Mouse (Mus musculus) embryonic facial prominence, embryonic 10.5 days (tissue): ENCODE results near the gene Acyp1. TPM values are rescaled to one million over a fixed set of nuclear protein-coding genes. Genes with fewer than 3 reads are reported as not detected.
A peak's percentile ranks its signal among the peaks of the same experiment; 100 is the strongest.
"Not testable (repeated sequence)": the region's sequence is repeated elsewhere in the genome, so short reads cannot be mapped to it uniquely, and the experiment has no call there.

Experiments
- DNase-seq: peaks from one replicate; pipeline ENCODE4 v3.0.0-alpha.2; 2017; ENCODE audit warnings: low spot score
- H3K27ac ChIP-seq: fragments of 300-500 bp; sonication (generic); replicated peaks from 2 replicates; pipeline ENCODE4 v1.5.1; 2016; ENCODE audit warnings: mild to moderate bottlenecking
- H3K27me3 ChIP-seq: fragments of 300-500 bp; sonication (generic); replicated peaks from 2 replicates; pipeline ENCODE4 v1.6.1; 2016; ENCODE audit warnings: low read depth, mild to moderate bottlenecking; ENCODE audit not compliant: poor library complexity, severe bottlenecking
- H3K36me3 ChIP-seq: fragments of 300-500 bp; sonication (generic); replicated peaks from 2 replicates; pipeline ENCODE4 v1.6.1; 2016; ENCODE audit warnings: mild to moderate bottlenecking, moderate library complexity
- H3K4me1 ChIP-seq: fragments of 300-500 bp; sonication (generic); 2 replicates; pipeline ENCODE4 v1.6.1; 2016
- H3K4me3 ChIP-seq: fragments of 300-500 bp; sonication (generic); 2 replicates; pipeline ENCODE4 v1.5.1; 2016; ENCODE audit warnings: mild to moderate bottlenecking, moderate library complexity
- H3K9me3 ChIP-seq: fragments of 300-500 bp; sonication (generic); 2 replicates; pipeline ENCODE4 v1.6.1; 2016; ENCODE audit warnings: mild to moderate bottlenecking
- WGBS: fragments of 180-500 bp; shearing (Covaris S2); methylation state at CpG from one replicate; pipeline ENCODE4 v1.1.7; 2016; 5-methylcytosine and 5-hydroxymethylcytosine counted together
- polyA plus RNA-seq: library from polyadenylated mRNA; unstranded; fragments of >200 nt; fragmentation: Nextera tagmentation; extraction: Ambion mirVana; gene quantifications from 2 replicates; pipeline ENCODE4 v1.2.1, GENCODE M21; 2016

The Acyp1 gene
- polyA plus RNA-seq, 1 experiment from 2014 or later, result 50.6 TPM

DNA sequence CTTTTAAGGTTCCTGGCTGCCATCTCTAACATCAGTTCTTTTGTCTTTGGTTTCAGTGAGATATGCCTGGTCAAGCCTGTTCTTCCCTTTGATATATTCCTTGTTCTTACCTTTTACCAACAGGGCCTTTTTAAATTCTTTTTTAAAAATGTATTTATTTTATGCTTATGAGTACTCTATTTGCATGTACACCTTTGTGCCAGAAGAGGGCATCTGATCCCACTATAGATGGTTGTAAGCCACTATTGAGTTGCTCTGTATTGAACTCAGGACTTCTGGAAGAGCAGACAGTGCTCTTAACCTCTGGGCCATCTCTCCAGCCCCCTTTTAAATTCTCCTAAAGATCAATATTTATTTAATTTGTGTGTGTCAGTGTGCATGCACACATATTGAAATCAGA is 4.7 kb upstream of the Acyp1 start:
- H3K9me3 ChIP-seq, result peaks cover 9% of the 10 kb centered on the region; the same call in 1 of the 2 replicates
- H3K27ac ChIP-seq, result no peak overlapping the region
- H3K36me3 ChIP-seq, result peaks cover 2% of the 10 kb centered on the region
- DNase-seq, result no peak
- no peak overlapping the region for H3K4me3 ChIP-seq
- H3K4me1 ChIP-seq, result peaks cover 22% of the 10 kb centered on the region
- H3K27me3 ChIP-seq, result peaks cover 24% of the 10 kb centered on the region

DNA sequence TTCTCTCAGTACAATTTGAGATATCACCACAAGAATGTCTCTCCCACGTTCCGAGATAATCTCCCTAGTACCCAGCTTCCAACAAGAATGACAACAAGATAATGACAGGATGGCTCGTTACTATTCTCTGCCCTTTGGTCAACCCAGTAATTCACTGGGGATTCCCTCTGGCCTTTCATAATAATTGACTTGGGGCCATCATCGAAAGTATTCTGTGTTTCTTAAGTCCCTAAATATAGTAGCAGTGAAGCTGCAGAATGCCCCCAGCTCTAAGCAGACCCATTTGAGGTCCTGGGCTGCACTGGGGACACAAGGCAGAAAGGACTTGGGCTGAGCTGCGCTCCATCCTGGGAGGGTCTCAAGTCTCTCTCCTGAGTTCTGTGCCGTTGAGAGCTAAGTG is 4.0 kb upstream of the Acyp1 start:
- Histone ChIP-seq H3K4me3 (no peak overlapping the region), H3K4me1 (peaks cover 22% of the 10 kb centered on the region), H3K27me3 (peaks cover 24% of the 10 kb centered on the region), H3K27ac (no peak overlapping the region), H3K36me3 (no peaks in the 10 kb centered on the region; the same call in 1 of the 2 replicates), H3K9me3 (peaks cover 9% of the 10 kb centered on the region; the same call in 1 of the 2 replicates)
- DNase-seq, result no peak
- WGBS, result 74% methylated on average over 6 of the region's 6 CpGs

DNA sequence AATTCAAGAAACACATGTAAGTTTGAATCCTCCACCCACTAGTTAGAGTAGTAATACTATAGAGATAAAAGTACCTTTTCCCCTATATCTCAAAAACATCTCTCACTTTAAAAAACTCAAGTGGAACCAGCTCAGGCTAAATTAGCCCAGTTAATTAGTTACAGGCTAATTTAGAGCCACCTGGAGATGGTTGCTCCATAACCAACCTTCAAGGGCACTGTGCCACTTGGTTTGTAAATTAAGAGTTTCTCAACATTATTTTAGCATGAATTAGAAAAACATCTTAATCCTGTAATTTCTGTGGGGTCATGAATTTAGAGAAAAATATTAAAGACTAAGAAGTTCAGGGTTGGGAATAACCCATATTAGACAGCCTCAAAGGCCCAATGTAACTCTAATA is 3.3 kb upstream of the Acyp1 start:
- Histone ChIP-seq H3K4me3 (no peak overlapping the region), H3K27ac (no peak overlapping the region), H3K9me3 (peaks cover 9% of the 10 kb centered on the region; the same call in 1 of the 2 replicates), H3K27me3 (peaks cover 24% of the 10 kb centered on the region), H3K4me1 (peaks cover 22% of the 10 kb centered on the region), H3K36me3 (no peaks in the 10 kb centered on the region; the same call in 1 of the 2 replicates)
- no peak for DNase-seq

DNA sequence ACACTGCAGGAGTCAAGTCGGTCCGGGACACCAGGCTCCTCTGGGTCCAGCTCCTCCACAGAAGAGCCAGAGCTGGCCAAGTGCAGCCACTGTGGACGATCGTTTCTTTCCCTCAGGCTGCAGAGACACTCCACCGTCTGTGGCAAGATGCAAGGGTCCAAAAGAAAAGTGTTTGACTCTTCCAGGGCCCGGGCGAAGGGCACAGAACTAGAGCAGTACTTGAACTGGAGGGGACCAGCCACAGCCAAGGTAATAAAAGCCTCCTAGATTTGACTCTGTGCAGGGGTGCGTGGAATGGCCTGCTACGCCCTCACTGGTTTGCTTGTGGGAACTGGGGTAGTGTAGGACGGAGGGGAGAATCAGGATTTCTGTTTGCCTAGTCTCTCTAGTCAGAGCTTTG is 2.4 kb upstream of the Acyp1 start:
- Histone ChIP-seq H3K27me3 (peaks cover 24% of the 10 kb centered on the region), H3K4me3 (no peak overlapping the region), H3K9me3 (peaks cover 9% of the 10 kb centered on the region; the same call in 1 of the 2 replicates), H3K36me3 (no peaks in the 10 kb centered on the region), H3K27ac (no peak overlapping the region), H3K4me1 (peaks cover 20% of the 10 kb centered on the region)
- DNase-seq, result no peak
- WGBS, result 80% methylated on average over 10 of the region's 10 CpGs

DNA sequence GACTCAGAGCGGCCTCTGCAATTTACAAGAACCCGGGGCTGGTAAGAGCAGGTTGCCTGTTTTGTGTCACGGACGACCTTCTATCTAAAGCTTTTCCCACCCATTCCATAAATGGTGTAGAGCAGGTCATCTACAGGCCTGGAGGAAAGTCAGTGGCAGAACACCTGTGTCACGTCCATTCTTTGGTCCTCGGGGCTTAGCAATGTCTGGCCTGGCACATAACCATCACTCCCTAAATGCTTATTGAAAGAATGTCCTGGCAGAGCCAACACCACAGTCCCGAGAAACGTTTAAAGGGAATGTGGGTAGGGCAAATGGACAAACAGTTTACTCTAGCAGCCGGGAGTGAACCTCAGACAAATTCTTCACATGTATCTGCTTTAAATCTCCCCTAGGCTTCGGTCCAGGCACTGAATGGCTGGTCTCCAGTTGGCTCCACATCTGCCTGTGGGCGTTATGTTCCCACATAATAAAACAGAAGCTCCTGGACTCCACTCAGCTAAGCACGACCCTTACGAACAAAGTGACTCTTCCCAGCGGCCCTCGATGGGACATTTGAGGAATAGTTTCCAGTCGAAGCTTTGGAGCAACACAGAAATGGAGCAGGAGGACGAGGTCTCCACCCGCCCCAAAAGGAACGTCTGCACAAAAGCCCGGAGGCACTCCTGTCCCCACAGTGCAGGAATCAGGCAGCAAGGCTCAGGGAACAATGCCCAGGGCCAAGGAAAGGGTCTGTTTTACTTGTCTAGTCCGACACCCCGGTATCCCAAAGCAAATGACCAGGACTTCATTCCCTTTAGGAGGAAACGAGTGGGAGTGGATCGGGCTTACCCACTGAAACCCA is 1.1 kb upstream of the Acyp1 start:
- Histone ChIP-seq H3K27ac (peak overlapping the region; percentile 80), H3K9me3 (peaks cover 2% of the 10 kb centered on the region; the same call in 1 of the 2 replicates), H3K4me1 (peaks cover 20% of the 10 kb centered on the region), H3K36me3 (no peaks in the 10 kb centered on the region), H3K4me3 (peak overlapping the region; percentile 65), H3K27me3 (peaks cover 24% of the 10 kb centered on the region)
- DNase-seq, result no peak
- WGBS, result 58% methylated on average over 24 of the region's 24 CpGs

DNA sequence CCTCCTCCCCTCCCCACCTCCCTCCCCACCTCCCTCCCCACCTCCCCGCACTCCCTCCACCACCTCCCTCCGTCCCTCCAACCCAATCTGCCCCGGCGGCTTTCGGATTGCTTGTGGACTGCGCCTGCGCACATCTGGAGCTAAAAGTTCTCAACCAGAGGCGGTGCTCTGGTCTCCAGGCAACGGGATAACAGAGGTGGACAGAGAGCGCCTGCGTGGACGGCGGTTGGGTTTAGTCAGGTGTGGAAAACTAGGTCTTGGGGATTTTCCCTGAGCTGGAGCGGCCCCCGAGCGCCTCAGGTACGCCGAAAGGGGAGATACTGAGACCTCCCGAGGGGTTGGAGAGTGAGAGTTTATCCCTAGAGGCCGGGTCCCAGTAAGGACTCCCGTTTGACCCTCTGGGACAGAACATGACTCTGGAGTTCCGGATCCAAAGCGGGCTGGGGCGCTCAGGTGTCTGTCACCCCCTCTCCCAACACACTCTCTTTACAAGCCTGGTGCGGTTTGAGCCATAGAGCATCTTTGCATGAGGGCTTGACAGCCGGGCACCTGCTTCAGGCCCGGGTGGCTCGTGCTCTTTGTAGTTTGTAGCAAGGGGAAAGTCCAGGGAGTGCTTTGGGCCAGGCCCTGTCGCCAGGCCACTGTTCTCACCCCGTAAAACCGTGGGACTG is 383 bp upstream of the Acyp1 start, which contains the start of gene Zc2hc1c:
TSS of gene Zc2hc1c (plus strand) at position 106 of the 671 bp plus-strand sequence.
- peak; percentile 94 for DNase-seq
- WGBS, result 2% methylated on average over 31 of the region's 31 CpGs
- Histone ChIP-seq H3K27ac (peak within 1 kb of the TSS; percentile 80), H3K36me3 (no peaks in the 10 kb centered on the region), H3K27me3 (peaks cover 24% of the 10 kb centered on the region), H3K4me3 (peak within 1 kb of the TSS; percentile 65), H3K9me3 (no peaks in the 10 kb centered on the region), H3K4me1 (peaks cover 20% of the 10 kb centered on the region)

DNA sequence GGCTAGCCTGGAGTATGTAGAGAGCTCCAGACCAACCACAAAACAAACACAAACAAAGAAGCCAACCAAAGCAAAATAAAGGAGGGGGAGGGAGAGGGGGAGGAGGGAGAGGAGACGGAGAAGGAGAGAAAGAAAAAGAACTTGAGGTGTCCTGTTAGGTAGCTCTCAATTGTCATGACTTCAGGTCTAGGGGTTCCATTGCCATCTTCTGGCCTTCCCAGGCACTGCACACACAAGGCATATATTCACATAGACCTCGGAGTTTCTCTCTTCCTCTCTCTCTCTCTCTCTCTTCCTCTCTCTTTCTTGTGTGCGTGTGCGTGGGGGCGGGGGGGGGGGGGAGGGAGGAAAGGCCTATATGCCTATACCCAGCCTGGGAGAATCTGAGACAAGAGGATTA is 1.3 kb downstream of the Acyp1 start:
- DNase-seq, result peak; percentile 39
- no peak overlapping the region for H3K4me3 ChIP-seq
- H3K9me3 ChIP-seq, result no peaks in the 10 kb centered on the region
- H3K27ac ChIP-seq, result no peak overlapping the region
- H3K27me3 ChIP-seq, result peaks cover 24% of the 10 kb centered on the region
- WGBS, result 14% methylated on average over 3 of the region's 5 CpGs
- no peaks in the 10 kb centered on the region for H3K36me3 ChIP-seq
- H3K4me1 ChIP-seq, result peaks cover 20% of the 10 kb centered on the region

DNA sequence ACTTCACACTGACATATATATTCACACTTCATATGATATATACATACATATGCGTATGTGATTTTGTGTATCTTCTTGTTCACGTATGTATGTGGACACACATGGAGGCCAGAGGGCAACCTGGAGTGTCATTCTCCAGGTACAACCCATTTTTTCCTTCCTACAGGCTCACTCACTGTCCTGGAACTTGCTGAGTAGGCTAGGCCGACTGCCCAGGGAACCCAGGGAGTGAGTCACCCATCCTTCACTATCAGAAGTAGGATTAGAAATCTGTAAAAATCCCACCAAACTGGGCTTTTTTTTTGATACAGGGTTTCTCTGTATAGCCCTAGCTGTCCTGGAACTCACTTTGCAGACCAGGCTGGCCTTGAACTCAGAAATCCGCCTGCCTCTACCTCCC is 3.2 kb downstream of the Acyp1 start:
- H3K9me3 ChIP-seq, result no peaks in the 10 kb centered on the region
- peaks cover 22% of the 10 kb centered on the region for H3K4me1 ChIP-seq
- no peak overlapping the region for H3K4me3 ChIP-seq
- peaks cover 13% of the 10 kb centered on the region for H3K27me3 ChIP-seq
- 88% methylated on average over 4 of the region's 4 CpGs for WGBS
- no peaks in the 10 kb centered on the region for H3K36me3 ChIP-seq
- no peak overlapping the region for H3K27ac ChIP-seq
- no peak for DNase-seq

DNA sequence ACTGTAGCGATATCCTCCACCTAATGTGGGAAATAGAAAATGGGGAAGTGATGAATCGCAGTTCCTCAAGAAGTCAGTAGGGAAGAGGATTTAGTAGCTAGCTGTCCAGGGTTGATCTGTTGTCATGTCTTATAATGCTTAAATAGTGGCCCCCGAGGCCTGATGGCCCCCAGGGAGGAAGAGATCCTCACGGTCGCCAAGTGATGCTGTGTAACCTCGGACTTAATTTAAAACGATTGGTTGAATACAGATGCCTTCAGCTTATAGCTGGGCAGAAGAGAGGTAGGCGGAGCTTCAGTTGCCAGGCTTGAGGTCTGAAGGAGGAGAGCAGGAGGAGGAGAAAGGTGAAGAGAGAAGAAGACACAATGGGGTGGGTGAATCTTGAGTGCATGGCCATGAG is 3.9 kb downstream of the Acyp1 start:
- no peak for DNase-seq
- H3K27ac ChIP-seq, result no peak overlapping the region
- H3K9me3 ChIP-seq, result no peaks in the 10 kb centered on the region
- WGBS, result 70% methylated on average over 8 of the region's 8 CpGs
- H3K4me1 ChIP-seq, result peaks cover 26% of the 10 kb centered on the region
- no peak overlapping the region for H3K4me3 ChIP-seq
- no peaks in the 10 kb centered on the region for H3K36me3 ChIP-seq
- H3K27me3 ChIP-seq, result peaks cover 7% of the 10 kb centered on the region

DNA sequence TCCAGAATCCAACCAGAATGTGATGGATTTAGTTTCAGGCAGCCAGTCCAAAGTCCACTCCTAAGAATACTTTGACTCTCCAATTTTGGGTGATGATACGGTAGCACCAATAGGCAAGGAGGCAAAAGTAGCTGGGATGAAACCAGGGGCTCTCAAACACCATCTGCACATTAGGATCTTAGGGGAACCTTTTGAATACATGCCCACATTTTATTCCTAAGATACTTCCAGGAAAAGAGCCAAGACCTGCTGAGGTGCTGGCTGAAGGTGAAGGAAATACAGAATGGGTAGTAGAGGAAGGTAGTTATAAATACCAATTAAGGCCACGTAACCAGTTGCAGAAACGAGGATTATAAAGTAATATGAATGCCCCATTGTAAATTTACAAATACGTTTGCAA is 6.5 kb downstream of the Acyp1 start:
- not testable (repeated sequence) for DNase-seq, H3K36me3 ChIP-seq, H3K27me3 ChIP-seq, H3K27ac ChIP-seq, H3K9me3 ChIP-seq, H3K4me1 ChIP-seq, H3K4me3 ChIP-seq
- WGBS, result 92% methylated on average over 1 of the region's 4 CpGs

DNA sequence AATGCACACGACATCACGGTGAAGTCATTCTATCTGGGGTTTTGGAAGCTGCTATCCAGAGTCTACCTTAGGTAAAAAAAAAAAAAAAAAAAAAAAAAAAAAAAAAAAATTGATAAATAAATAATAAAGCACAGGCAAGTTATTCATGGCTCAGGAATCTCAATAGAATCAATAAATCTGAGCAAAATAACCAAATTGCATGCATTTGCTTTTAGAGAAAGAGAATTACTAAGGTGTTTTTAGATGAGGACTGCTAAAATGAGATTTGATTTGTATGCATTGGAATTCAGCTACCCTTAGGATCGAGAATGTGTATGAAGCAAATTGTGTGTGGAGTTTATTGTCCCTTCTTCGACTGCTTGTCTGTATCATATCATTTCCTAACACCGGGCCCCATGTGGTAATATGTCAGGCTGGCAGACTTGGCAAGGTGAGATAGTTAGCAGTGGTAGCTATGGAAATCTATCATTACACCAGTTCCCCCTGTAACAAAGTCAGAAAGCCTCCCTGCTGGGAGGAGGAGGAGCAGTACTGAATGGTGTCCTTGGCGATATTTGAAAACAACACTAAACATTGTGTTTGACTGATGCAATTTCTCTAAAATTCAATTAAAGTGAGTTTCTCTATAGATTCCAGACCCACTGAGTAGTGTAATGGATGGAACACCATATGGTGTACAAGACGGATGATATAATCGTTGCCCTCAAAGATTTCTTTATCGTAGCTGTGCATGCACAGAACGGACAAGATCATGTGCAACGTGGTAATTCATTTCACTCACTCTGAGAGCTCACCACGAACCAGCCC is 7.2 kb downstream of the Acyp1 start:
- Histone ChIP-seq H3K4me1 (peaks cover 9% of the 10 kb centered on the region), H3K27me3 (no peaks in the 10 kb centered on the region), H3K36me3 (no peaks in the 10 kb centered on the region), H3K9me3 (no peaks in the 10 kb centered on the region), H3K27ac (no peak overlapping the region), H3K4me3 (peak overlapping the region; percentile 84)
- DNase-seq, result no peak
- WGBS, result 70% methylated on average over 12 of the region's 12 CpGs

DNA sequence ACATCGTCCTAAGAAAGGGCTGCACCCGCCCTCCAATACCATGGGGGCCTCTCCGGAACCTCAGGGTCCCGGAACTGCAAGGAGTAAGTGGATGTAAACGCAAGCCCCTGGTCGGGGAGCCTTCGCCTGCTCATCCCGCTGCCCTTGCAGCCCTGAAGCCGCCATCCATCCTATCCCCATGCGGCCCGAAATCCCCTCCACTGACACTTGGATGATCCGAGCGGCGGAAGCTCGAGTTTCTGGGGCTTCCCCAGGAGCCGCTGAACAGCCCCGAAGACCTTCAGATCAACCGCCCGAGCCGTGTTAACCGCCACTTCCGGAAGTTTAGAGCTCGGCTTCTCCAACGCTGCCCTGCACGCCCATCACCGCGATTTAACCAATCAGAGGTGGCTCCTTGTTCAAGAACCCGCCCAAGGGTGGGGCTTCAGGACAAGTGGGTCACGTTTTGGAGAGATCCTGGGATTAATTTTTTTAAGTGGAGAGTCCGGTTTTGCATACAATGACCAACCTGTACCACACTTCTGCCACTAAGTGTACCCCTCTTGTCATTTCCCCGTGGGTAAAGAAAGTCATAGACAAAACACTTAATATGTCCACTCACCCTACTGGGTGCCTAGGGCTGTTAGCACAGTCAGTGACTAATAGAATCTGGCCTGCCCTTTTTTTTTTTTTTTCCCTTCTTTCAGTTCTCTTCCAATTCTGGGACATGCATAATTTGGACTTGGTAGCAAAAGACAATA is 8.0 kb downstream of the Acyp1 start:
- Histone ChIP-seq H3K9me3 (no peaks in the 10 kb centered on the region), H3K36me3 (peaks cover 6% of the 10 kb centered on the region; the same call in 1 of the 2 replicates), H3K4me1 (peaks cover 9% of the 10 kb centered on the region), H3K27me3 (no peaks in the 10 kb centered on the region), H3K27ac (peak overlapping the region; percentile 91), H3K4me3 (peak overlapping the region; percentile 84)
- DNase-seq, result peak; percentile 96
- WGBS, result under 1% methylated on average over 31 of the region's 31 CpGs
